Mouse (Mus musculus) embryonic fibroblast, embryonic 13.5 days (primary cell): ENCODE measurements at regions not wholly inside any gene's neighbourhood (a gene's known extent, or its start where the extent isn't known, plus 50 kb on each side); places are given as distances from the start of the nearest gene placed in this dataset.

Source experiments
- CTCF ChIP-seq: IDR thresholded peaks from 2 replicates; pipeline ENCODE4 v1.5.1; 2011; ENCODE audit warnings: mild to moderate bottlenecking, control low read depth, low read length, moderate library complexity, borderline replicate concordance; ENCODE audit not compliant: insufficient read depth
- POLR2A ChIP-seq: IDR thresholded peaks from 2 replicates; pipeline ENCODE4 v1.6.1; 2011; ENCODE audit warnings: low read depth, mild to moderate bottlenecking, control low read depth, low read length, moderate library complexity

DNA sequence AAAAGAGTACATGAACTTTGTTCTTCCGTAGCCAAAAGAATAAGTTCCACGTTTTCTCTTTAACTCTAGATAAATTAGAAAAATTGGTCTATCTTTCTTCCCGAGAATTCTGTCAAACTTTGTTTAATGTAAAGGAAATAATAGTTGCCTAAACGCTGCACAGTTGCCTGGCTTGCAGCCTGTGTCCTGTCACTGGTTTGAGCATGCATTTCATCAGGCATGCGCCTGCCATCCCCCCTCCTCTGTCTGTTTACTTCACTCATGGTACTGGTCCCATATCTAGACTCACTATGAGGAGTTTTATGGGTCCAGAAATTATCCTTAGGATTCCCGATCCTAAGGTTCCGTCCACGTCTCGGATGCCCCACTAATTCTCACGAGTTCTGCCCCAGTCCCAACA, 520.5 kb upstream of the Mpdz start:
- TF ChIP-seq POLR2A (no peak), CTCF (no peak)
